Mouse (Mus musculus) spleen, adult 18-20 months (tissue): ENCODE measurements at regions not wholly inside any gene's neighbourhood (a gene's known extent, or its start where the extent isn't known, plus 50 kb on each side); places are given as distances from the start of the nearest gene placed in this dataset.
A peak's percentile ranks its signal among the peaks of the same experiment; 100 is the strongest.

Experiments used
- DNase-seq, 2 experiments: peaks; one replicate each; pipeline ENCODE4 v3.0.0; 2022; ENCODE audit warnings: mixed read lengths in 2 of 2

DNA sequence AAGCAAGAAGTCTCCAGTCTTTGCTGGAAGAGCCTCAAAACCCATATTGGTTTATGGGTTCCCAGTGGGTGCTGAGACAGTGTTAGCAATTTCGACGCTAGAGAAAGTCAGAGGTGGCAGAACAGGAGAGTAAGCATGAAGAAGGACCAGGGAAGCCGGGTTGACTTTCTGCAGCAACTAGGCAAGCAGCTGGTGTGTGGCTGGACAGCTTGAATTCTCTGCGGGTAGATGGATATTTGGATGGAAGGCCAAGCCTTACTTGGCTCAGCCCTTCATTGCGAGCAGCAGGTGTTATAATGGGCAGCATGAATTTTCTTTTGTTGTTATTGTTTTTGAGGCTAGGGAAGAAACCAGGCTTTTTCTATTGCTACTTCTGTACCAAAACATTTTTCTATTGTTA lies 362.7 kb upstream of the Satb1 start:
- no peak for DNase-seq

GRCm38 (mm10) chr17:52191064-52191682 lies 358.1 kb upstream of the Satb1 start:
- no peak for DNase-seq

GRCm38 (mm10) chr17:52182706-52183105 lies 349.6 kb upstream of the Satb1 start:
- peak; percentile 38 to 71 for DNase-seq

DNA sequence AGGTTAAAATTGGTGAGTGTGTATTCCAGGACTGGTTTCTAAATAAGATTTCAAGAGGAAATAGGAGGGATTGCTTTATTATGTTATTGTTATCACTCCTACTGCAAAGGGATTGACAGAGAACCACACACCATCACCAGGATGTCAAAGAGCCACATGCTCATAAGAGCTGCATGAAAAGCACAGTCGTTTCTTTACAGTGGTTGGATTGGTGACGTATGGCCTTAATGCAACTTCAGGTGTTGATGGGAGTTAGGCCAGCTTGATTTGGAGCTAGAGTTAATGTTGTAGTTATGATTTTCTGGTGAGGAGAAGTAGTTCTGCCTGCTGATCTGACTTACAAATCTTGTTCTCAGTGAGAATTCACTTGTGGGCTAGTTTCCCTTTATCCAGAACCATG lies 344.9 kb upstream of the Satb1 start:
- DNase-seq: no peak

DNA sequence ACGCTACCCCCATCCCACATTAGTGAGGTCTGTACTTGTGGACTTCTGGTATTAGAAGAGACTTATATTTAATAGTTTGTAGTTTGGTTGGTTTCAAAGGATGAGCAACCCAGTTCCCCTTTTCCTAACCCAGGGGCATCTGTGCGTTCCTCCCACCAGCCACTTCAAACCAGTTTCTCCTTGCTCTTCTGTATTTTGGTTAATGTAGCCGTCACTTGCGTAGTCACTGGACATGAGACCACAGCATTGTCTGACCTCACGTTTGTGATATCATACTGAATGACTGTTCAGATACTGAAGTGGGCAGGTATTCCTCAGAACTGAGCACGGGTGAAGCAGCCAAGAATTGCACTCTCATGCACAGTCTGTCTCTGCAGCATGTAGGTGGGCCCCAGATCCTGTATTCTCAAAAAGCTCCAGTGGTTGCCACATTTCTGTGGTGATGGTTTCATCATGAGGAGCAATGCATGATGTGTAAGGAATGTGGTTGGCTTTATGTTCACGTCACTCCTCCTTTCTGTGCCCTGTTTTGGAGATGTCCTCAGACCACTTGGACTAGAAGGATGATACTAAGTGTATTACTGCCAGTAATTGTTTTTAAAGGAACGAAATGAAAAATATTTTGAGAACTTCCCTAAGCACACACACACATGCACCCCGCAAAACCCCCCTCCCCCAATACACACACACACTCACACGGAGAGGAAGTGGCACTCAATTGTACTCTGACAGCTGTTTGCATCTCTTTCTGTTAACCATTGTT lies 335.2 kb upstream of the Satb1 start:
- peak in 1 of 2 experiments; percentile 6 for DNase-seq

- no peak for DNase-seq
Observed at GRCm38 (mm10) chr17:52167658-52168057, 334.6 kb upstream of the Satb1 start.

- peak in 1 of 2 experiments; percentile 27 for DNase-seq
Observed at GRCm38 (mm10) chr17:52165891-52166485, 332.9 kb upstream of the Satb1 start.

- DNase-seq: peak; percentile 36 to 55
Observed at GRCm38 (mm10) chr17:52162559-52163397, 329.7 kb upstream of the Satb1 start.

DNA sequence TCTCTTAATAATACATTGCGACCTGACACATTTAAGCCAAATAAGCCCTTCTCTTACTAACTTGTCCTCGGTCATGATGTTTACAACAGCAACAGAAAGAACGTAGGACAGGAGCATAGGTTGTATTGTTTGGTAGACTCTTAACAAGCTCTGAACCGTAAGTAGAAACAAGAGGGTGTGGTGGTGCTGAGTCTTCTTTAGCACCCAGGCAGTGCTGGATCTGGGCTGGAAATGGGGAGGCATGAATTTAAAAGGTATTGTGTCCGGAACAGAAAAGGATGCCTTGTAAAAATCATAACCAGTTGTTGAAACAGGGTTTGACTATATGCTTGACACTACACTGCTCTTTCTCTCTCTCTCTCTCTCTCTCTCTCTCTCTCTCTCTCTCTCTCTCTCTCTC lies 317.4 kb upstream of the Satb1 start:
- DNase-seq: no peak

GRCm38 (mm10) chr17:52149834-52150233 lies 316.7 kb upstream of the Satb1 start:
- no peak for DNase-seq

DNA sequence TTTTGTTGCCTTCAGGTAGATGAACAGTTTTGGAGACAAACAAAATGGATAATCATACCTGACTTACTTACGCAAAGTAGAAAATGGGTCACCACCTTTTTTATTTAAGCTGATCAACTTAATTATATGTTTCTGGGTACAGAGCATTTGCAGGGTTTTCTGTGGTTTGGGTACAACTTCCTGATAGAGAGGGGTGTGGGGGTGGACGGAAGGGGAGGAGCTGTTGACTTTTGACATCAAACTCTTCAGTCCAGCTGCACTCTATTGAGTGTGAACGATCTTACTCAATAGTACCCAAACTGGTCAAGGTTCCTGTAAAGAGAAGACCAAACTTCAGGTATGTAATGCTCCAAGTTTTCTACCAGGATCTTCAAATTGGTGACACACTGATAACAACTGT lies 316.0 kb upstream of the Satb1 start:
- DNase-seq: peak in 1 of 2 experiments; percentile 29

DNA sequence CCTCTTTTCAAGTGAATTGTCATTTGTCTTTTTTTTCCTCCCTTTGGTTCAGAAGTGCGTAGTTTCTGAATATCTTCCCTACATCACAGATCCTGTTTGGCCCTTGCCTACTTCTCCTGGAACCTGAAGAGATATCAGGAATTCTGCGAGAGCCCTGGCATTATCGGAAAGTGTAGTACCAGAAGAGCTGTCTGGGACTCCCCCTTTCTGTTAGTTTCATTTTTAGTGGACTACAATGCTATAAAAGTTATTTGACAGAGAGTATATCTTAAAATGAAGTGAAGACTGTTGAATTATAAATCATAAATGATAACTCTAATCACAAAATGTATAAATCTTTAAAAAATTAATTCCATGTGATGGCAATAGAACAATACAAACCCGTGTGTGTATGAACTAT lies 270.8 kb upstream of the Satb1 start:
- no peak for DNase-seq

GRCm38 (mm10) chr17:52085834-52086233 lies 252.7 kb upstream of the Satb1 start:
- DNase-seq: no peak

DNA sequence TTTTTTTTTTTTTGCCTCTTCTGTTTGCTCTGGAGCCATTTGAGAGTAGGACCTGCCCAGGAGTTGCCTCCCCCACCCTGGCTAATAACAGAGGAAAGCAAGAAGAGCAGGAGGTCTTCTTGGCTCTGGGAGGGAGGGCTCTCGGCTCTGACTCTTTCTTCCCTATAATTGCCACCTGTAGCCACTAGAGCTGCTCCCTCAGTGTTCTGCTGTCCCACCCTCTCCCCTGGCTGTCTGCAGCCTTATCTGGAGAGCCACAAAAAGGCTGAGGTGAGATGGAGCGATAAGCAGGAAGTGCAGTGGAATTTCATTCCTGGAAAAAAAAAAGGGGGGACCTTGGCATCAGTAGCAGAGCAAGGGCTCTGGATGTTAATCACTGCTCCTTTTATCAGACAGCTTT lies 251.4 kb upstream of the Satb1 start:
- DNase-seq: no peak

DNA sequence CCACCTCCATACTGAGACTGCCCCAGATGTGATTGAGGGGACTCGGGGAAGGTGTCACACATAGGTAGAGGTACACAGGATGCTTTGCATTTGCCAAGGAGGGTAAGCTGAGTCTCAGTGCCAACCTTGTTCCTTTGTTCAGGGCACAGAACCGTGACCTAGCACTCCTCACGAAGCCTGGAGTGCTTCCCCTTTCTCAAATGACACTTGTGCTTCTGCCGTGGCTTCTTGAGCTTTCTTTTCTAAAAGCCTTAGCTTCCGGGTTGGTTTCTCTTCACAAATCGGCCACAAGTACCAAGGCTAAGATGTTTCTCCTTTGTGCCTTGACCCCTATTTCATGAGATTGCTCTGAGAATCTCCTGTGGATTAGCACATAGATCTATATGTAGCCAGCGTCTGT lies 246.2 kb upstream of the Satb1 start:
- peak; percentile 12 to 18 for DNase-seq

GRCm38 (mm10) chr17:52078496-52078895 lies 245.4 kb upstream of the Satb1 start:
- DNase-seq: no peak

DNA sequence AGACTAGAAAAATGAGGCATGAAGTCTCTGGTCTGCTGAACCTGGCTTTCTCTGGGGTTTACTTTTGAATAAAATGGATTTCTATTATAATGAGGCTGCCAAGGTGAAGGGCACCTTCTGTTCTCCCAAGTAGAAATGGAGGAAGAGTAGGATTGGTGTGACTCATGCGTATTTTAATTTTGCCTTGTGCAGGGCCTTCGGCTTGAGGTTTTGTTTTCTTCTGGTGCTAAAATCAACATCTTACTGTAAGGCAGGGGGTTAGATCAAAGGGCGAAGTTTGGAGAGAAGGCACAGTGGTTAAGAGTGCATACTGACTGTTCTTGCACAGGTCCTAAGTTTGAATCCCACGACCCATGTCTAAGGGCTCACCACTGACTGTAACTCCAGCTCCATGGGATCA lies 244.9 kb upstream of the Satb1 start:
- no peak for DNase-seq

DNA sequence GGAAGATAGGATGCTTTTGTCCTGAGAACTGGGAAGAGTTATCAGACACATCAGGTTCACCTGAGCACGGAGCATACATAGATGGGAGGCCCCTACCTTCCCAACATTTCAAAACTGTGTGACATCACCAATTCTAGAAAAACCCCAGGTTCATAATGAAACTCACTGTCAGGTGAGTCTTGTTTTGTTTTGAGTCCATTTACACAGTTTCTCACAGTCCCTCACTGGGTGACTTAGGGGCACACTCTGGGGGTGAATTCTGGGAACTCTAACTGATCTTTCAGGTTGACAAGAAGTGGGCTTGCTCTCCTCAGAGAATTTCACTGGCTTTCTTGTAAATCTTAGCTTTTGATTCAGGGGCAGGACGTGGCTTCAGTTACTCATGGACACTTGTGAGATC lies 243.7 kb upstream of the Satb1 start:
- no peak for DNase-seq

DNA sequence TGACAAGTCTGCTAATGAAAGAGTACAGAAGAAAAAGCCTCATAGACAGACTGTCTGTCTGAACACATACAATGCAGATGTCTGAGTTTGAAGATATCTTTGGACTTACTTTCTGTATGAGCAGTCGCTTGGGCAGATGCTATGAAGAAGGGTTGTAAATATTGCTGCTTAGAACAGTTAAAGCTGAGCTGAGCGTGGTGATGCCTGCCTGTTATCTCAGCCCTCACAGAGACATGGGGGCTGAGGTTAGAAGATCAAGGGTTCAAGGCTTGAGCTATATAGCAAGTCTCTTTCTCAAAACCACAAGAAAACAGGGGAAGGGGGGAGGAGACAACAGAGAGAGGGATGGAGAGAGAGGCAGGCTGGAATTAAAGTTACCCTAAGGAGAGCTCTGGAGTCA lies 234.6 kb upstream of the Satb1 start:
- DNase-seq: no peak

DNA sequence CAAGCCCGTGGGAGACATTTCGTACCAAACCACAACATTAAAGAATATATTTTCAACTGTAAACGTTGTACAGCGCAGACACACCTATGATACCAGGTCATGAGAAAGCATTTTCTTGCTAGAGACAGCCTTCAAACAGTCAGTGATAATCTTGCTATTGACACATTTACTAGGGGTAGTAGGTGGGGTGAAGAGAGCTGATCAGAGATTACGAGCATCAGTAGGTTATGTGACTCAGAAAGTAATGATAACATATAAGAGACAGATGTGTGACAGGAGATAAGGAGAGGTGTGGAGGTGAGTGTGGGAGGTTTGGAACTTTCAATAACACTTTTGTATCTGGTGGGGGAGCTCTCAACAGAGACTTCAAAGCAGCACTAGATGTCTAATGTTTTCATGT lies 231.5 kb upstream of the Satb1 start:
- DNase-seq: no peak

GRCm38 (mm10) chr17:52063121-52063520 lies 230.0 kb upstream of the Satb1 start:
- no peak for DNase-seq

DNA sequence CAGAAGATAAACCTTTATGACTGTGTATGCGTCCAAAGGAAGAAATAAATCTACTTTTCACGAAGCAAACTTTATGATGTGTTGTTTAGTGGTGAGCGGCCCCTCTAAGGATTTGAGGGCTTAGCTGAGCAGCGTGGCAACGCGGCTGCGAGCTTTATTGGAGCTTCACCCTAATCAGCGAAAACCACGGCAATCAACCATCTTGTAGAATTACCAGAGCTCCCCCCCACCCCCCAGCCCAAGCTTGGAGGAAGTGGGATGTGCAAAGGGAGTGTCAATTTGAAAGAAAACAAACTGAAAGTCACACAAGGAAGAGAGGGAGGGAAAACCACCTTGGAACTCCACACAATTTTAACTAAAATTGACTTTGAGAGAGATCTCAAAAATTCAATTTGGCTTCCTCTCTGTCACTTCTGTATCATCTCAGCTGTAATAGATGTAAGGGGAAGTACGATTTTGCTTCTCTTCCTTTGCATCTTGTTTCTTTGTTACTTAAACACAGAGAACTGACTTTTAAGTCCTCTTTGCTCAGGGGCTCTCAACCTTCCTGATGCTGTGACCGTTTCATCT lies 229.1 kb upstream of the Satb1 start:
- DNase-seq: no peak

- DNase-seq: no peak
Observed at GRCm38 (mm10) chr17:52036479-52036878, 203.4 kb upstream of the Satb1 start.
